Mouse (Mus musculus): ENCODE measurements around the gene Stat5a.

Stat5a gene

DNA sequence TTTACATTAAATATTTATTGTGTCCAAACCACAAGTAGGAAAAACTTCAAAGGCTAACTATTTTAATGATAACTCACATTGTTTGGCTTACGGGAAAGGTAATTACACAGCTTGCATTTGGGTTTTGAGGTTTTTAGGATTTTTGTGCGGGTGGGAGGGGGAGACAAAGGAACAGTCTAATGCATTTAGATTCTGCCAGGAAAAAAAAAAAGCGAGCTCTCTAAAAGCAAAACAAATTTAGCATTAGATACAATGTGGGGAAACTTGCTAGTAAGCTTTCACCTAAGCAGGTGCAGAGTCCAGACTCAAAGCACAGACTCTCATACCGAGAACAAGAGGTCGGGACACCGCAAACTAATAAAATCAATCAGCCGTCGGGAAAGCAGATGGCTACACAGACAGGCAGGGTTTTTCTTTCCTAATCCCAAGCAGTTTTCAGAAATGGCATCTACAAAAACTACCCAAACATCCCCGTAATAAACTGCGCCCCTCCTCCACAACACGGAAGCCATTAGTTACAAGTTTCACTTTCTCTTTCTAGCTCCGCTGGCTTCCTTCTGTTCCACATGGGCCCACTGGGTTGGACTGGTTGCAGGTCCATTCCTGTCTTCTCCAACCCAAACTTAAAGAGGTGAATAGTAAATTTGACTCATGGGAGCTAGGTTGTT lies 72.2 kb downstream of the Stat5a start:
- in situ Hi-C loops (cut with MboI; ENCODE audit: low sequenced_read_pairs) = loop anchor here (5.0 kb wide), 1 partner anchor 34 kb away; no protein-coding TSS in a partner anchor
